Mouse (Mus musculus) liver, adult 2 months (tissue): ENCODE results near the gene Ins2.

Experiments
- CTCF ChIP-seq: fragments of 200-500 bp; IDR thresholded peaks from 2 replicates; pipeline ENCODE4 v1.5.1; 2011; ENCODE audit warnings: low read depth, low read length, control low read depth
- POLR2A ChIP-seq: fragments of 200-500 bp; IDR thresholded peaks from 2 replicates; pipeline ENCODE4 v1.6.1; 2011; ENCODE audit warnings: low read length, control low read depth; ENCODE audit not compliant: insufficient read depth; ENCODE audit errors: extremely low read depth

DNA sequence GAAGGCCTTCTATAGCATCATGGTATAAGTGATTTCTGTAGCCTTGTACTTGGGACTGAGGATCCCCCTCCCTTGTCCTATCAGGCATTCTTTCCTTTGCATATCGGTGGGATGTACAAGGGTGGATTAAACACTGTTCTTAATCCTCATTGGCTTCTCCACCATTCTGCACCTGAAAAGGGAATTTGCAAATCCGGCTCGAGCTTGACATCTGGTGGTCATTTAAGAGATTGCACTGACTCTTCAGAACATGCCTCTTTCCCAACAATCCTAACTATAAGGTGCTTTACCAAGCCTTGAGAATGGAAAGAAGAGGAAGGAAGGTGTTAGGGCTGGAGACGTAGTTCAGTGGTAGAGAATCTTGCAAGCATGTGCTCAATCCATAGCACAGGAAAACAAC is 71.1 kb downstream of the Ins2 start:
- TF ChIP-seq POLR2A, result no peak
- peak; percentile 49 for TF ChIP-seq CTCF
